8 mouse cellular contexts compared by ENCODE assay signal in the genomic region with DNA sequence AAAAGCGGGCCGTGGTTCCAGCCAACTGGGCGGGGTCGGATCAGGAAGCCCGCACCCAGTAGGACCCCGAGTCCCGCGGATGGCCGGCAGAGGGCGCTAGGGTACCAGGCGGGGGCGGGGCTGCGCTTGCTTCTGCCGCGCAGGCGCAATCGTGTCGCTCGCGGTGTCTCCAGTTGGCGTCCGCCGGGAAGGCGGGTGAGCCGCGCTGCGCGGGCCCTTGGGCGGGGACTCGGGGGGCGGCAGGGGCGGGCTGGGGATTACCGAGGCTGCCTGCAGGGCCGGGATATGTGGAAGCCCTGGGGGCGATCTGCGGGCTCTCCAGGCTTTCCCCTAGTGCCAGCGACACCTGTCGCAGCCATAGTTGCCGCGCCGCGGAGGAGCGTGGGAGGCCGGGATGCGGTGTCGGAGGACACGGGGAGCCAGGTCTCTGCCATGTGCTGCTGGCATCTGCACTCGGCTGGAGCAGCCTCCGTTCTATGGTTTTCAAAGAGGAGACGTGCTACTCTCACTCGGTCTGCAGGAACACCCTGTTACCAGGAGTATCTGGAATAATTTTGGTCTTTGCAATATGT. TPM values are rescaled to one million over a fixed set of nuclear protein-coding genes. Genes with fewer than 3 reads are reported as not detected.
DNase-seq lines count a peak whose midpoint lies in the region; ATAC-seq and TF ChIP-seq lines count a peak whose summit lies in the region.

A gene (plus strand): TSS at position 143 of the 572 bp plus-strand sequence.

- TF ChIP-seq POLR2A in limb, embryonic 14.5 days (IDR thresholded peaks at IDR 0.05; ENCODE audit: borderline replicate concordance, extremely low read depth, insufficient read depth, insufficient read length), result no peak

- H3K4me2 ChIP-seq in embryonic facial prominence, embryonic 14.5 days (ENCODE audit: low read depth, low read length), result peak within 1 kb of the TSS; percentile 81
- peak within 1 kb of the TSS; percentile 82 for H3K4me2 ChIP-seq in limb, embryonic 14.5 days (replicated peaks; ENCODE audit: low read depth, low read length, severe bottlenecking)
- H3K4me2 ChIP-seq in midbrain, postnatal 0 days (ENCODE audit: low read depth, low read length, poor library complexity, severe bottlenecking), result peak within 1 kb of the TSS; percentile 69

- H3K9me3 ChIP-seq in embryonic facial prominence, embryonic 14.5 days (ENCODE audit: control insufficient read depth, low read length), result no peaks in the 10 kb centered on the region
- no peaks in the 10 kb centered on the region for H3K9me3 ChIP-seq in limb, embryonic 14.5 days (ENCODE audit: control insufficient read depth, low read length)
- H3K9me3 ChIP-seq in midbrain, postnatal 0 days (ENCODE audit: low read length), result no peaks in the 10 kb centered on the region

- WGBS in embryonic facial prominence, embryonic 14.5 days, result 0% methylated on average over 18 of the region's 51 CpGs
- 2% methylated on average over 40 of the region's 51 CpGs for WGBS in limb, embryonic 14.5 days
- under 1% methylated on average over 47 of the region's 51 CpGs for WGBS in midbrain, postnatal 0 days

- peak; percentile 92 for ATAC-seq in embryonic facial prominence, embryonic 14.5 days (ENCODE audit: low read depth)
- ATAC-seq in limb, embryonic 14.5 days (ENCODE audit: low FRiP score, low read depth), result peak; percentile 90
- peak; percentile 88 for ATAC-seq in midbrain, postnatal 0 days (ENCODE audit: low FRiP score)

- H3K9ac ChIP-seq in embryonic facial prominence, embryonic 14.5 days (ENCODE audit: low read depth, low read length), result peak within 1 kb of the TSS; percentile 72
- H3K9ac ChIP-seq in limb, embryonic 14.5 days (ENCODE audit: low read depth, low read length, severe bottlenecking), result peak within 1 kb of the TSS; percentile 58
- H3K9ac ChIP-seq in midbrain, postnatal 0 days (replicated peaks; ENCODE audit: low read length, poor library complexity, severe bottlenecking), result peak within 1 kb of the TSS; percentile 67

- H3K4me1 ChIP-seq in embryonic facial prominence, embryonic 14.5 days (ENCODE audit: control insufficient read depth, insufficient read depth, low read length), result peaks cover 10% of the 10 kb centered on the region
- peaks cover 9% of the 10 kb centered on the region for H3K4me1 ChIP-seq in limb, embryonic 14.5 days (ENCODE audit: control insufficient read depth, insufficient read depth, low read length)
- H3K4me1 ChIP-seq in midbrain, postnatal 0 days (ENCODE audit: insufficient read depth, low read length), result no peaks in the 10 kb centered on the region

- peak; percentile 97 for TF ChIP-seq CTCF in midbrain, postnatal 0 days (IDR thresholded peaks at IDR 0.05)

- H3K36me3 ChIP-seq in embryonic facial prominence, embryonic 14.5 days (ENCODE audit: control insufficient read depth, insufficient read depth, low read length), result no peaks in the 10 kb centered on the region
- H3K36me3 ChIP-seq in limb, embryonic 14.5 days (ENCODE audit: control insufficient read depth, insufficient read depth, low read length), result no peaks in the 10 kb centered on the region
- H3K36me3 ChIP-seq in midbrain, postnatal 0 days (ENCODE audit: insufficient read depth, low read length), result no peaks in the 10 kb centered on the region

- H3K27me3 ChIP-seq in embryonic facial prominence, embryonic 14.5 days (replicated peaks; ENCODE audit: control insufficient read depth, insufficient read depth, low read length), result no peaks in the 10 kb centered on the region
- H3K27me3 ChIP-seq in limb, embryonic 14.5 days (ENCODE audit: control insufficient read depth, insufficient read depth, low read length), result no peaks in the 10 kb centered on the region; the same call in 1 of the 2 replicates
- H3K27me3 ChIP-seq in midbrain, postnatal 0 days (ENCODE audit: insufficient read depth, low read length), result no peaks in the 10 kb centered on the region

- H3K27ac ChIP-seq in embryonic facial prominence, embryonic 14.5 days (replicated peaks; ENCODE audit: low read depth, low read length), result 0 out of 2 replicates have a peak within 1 kb of the TSS, but pooled peaks have one; percentile 15
- H3K27ac ChIP-seq in limb, embryonic 14.5 days (replicated peaks; ENCODE audit: low read depth, low read length), result no peak within 1 kb of the TSS
- H3K27ac ChIP-seq in midbrain, postnatal 0 days (ENCODE audit: low read depth, low read length), result peak within 1 kb of the TSS; percentile 80

- H3K4me3 ChIP-seq in embryonic facial prominence, embryonic 14.5 days (ENCODE audit: low read depth, low read length), result peak within 1 kb of the TSS; percentile 63
- H3K4me3 ChIP-seq in limb, embryonic 14.5 days (replicated peaks; ENCODE audit: low read length), result peak within 1 kb of the TSS; percentile 62
- H3K4me3 ChIP-seq in midbrain, postnatal 0 days (ENCODE audit: low read depth, low read length), result peak within 1 kb of the TSS; percentile 61

- DNase-seq in 3T3-L1 (ENCODE audit: low read depth, low spot score), result peak; percentile 80
- peak; percentile 99 for DNase-seq in adrenal gland, postnatal 4 days (ENCODE audit: low spot score in 2 of 2)
- DNase-seq in embryonic facial prominence, embryonic 14.5 days (ENCODE audit: low spot score), result peak; percentile 92
- DNase-seq in heart, adult 8-10 months (ENCODE audit: low spot score), result peak; percentile 98
- peak; percentile 96 for DNase-seq in kidney, adult 9 months
- DNase-seq in limb, embryonic 14.5 days (ENCODE audit: low spot score), result peak; percentile 83
- DNase-seq in midbrain, postnatal 0 days (ENCODE audit: low spot score), result peak; percentile 90
- DNase-seq in spleen, postnatal 14 days (ENCODE audit: low spot score in 2 of 2), result peak; percentile 96 to 99

RNA-seq across cellular contexts. Expression of the gene that starts here (rescaled TPM):
- total RNA-seq in adrenal gland, postnatal 4 days (2021), result 10 to 100 TPM; 24.2 to 28.6 TPM
- polyA plus RNA-seq in embryonic facial prominence, embryonic 14.5 days (2014; fragmentation: Nextera tagmentation; extraction: Ambion mirVana), result 10.5 and 14.2 TPM in 2 replicates
- total RNA-seq in heart, adult 8-10 months (2022), result 10 to 100 TPM; 34.3 to 51.3 (median 39.8) TPM
- polyA plus RNA-seq in limb, embryonic 14.5 days (2012; rRNA removed), result 8.3 and 10.1 TPM in 2 replicates
- 14.0 and 15.1 TPM in 2 replicates for polyA plus RNA-seq in limb, embryonic 14.5 days (2014; fragmentation: Nextera tagmentation; extraction: Ambion mirVana)
- 24.7 and 30.2 TPM in 2 replicates for total RNA-seq in midbrain, postnatal 0 days (2014; rRNA removed)
- 49.4 and 51.4 TPM in 2 replicates for polyA plus RNA-seq in midbrain, postnatal 0 days (2015; fragmentation: Nextera tagmentation; extraction: Ambion mirVana)
